Mouse (Mus musculus): ENCODE results near the gene Stambpl1. TPM values are rescaled to one million over a fixed set of nuclear protein-coding genes. Genes with fewer than 3 reads are reported as not detected.
A peak's percentile ranks its signal among the peaks of the same experiment; 100 is the strongest.

Stambpl1 gene
- polyA plus RNA-seq, 1 experiment from 2014 or later = 6.9 TPM

- H3K27ac ChIP-seq (ENCODE audit: poor library complexity, severe bottlenecking) = no peak overlapping the region
- no peak overlapping the region for H3K4me3 ChIP-seq
- no peak overlapping the region for H3K4me2 ChIP-seq
- H3K36me3 ChIP-seq = no peaks in the 10 kb centered on the region
- H3K9ac ChIP-seq = no peak overlapping the region
- 0 out of 2 replicates have a peak, but pooled peaks cover 3% of the 10 kb centered on the region for H3K4me1 ChIP-seq (replicated peaks)
- ATAC-seq (ENCODE audit: insufficient number of reproducible peaks, low FRiP score) = no peak
- WGBS = 30% methylated on average over 3 of the region's 3 CpGs
- no peaks in the 10 kb centered on the region for H3K27me3 ChIP-seq (replicated peaks)
- H3K9me3 ChIP-seq (replicated peaks) = no peaks in the 10 kb centered on the region
Observed at GRCm38 (mm10) chr19:34174004-34174403, 18.0 kb upstream of the Stambpl1 start.

- no peaks in the 10 kb centered on the region for H3K27me3 ChIP-seq (replicated peaks)
- no peaks in the 10 kb centered on the region for H3K9me3 ChIP-seq (replicated peaks)
- H3K9ac ChIP-seq = no peak overlapping the region
- no peak overlapping the region for H3K4me2 ChIP-seq
- ATAC-seq (ENCODE audit: insufficient number of reproducible peaks, low FRiP score) = no peak
- H3K36me3 ChIP-seq = no peaks in the 10 kb centered on the region
- 76% methylated on average over 4 of the region's 4 CpGs for WGBS
- H3K4me1 ChIP-seq (replicated peaks) = 0 out of 2 replicates have a peak, but pooled peaks cover 2% of the 10 kb centered on the region
- H3K27ac ChIP-seq (ENCODE audit: poor library complexity, severe bottlenecking) = no peak overlapping the region
- no peak overlapping the region for H3K4me3 ChIP-seq
Observed at GRCm38 (mm10) chr19:34179136-34179535, 12.9 kb upstream of the Stambpl1 start.

GRCm38 (mm10) chr19:34180316-34180715, 11.7 kb upstream of the Stambpl1 start:
- no peak overlapping the region for H3K9ac ChIP-seq
- no peak for ATAC-seq (ENCODE audit: insufficient number of reproducible peaks, low FRiP score)
- H3K9me3 ChIP-seq (replicated peaks) = no peaks in the 10 kb centered on the region
- H3K4me1 ChIP-seq (replicated peaks) = no peaks in the 10 kb centered on the region
- no peak overlapping the region for H3K4me3 ChIP-seq
- no peak overlapping the region for H3K4me2 ChIP-seq
- 64% methylated on average over 2 of the region's 2 CpGs for WGBS
- H3K36me3 ChIP-seq = no peaks in the 10 kb centered on the region
- no peak overlapping the region for H3K27ac ChIP-seq (ENCODE audit: poor library complexity, severe bottlenecking)
- H3K27me3 ChIP-seq (replicated peaks) = no peaks in the 10 kb centered on the region

- ATAC-seq (ENCODE audit: insufficient number of reproducible peaks, low FRiP score) = no peak
- Histone ChIP-seq H3K27me3 (replicated peaks) (no peaks in the 10 kb centered on the region), H3K4me2 (no peak overlapping the region), H3K9ac (no peak overlapping the region), H3K9me3 (replicated peaks) (no peaks in the 10 kb centered on the region), H3K4me1 (replicated peaks) (no peaks in the 10 kb centered on the region), H3K36me3 (no peaks in the 10 kb centered on the region), H3K4me3 (no peak overlapping the region), H3K27ac (ENCODE audit: poor library complexity, severe bottlenecking) (no peak overlapping the region)
- 78% methylated on average over 3 of the region's 3 CpGs for WGBS
Observed at GRCm38 (mm10) chr19:34181234-34181633, 10.8 kb upstream of the Stambpl1 start.

- ATAC-seq (ENCODE audit: insufficient number of reproducible peaks, low FRiP score) = no peak
- no peaks in the 10 kb centered on the region for H3K4me1 ChIP-seq (replicated peaks)
- no peak overlapping the region for H3K4me2 ChIP-seq
- 67% methylated on average over 5 of the region's 5 CpGs for WGBS
- H3K27ac ChIP-seq (ENCODE audit: poor library complexity, severe bottlenecking) = no peak overlapping the region
- no peaks in the 10 kb centered on the region for H3K9me3 ChIP-seq (replicated peaks)
- no peaks in the 10 kb centered on the region for H3K36me3 ChIP-seq
- H3K9ac ChIP-seq = no peak overlapping the region
- H3K4me3 ChIP-seq = no peak overlapping the region
- H3K27me3 ChIP-seq (replicated peaks) = no peaks in the 10 kb centered on the region
Observed at GRCm38 (mm10) chr19:34182490-34182889, 9.5 kb upstream of the Stambpl1 start.

- no peak for ATAC-seq (ENCODE audit: insufficient number of reproducible peaks, low FRiP score)
- H3K4me3 ChIP-seq = no peak overlapping the region
- H3K4me1 ChIP-seq (replicated peaks) = no peaks in the 10 kb centered on the region
- no peak overlapping the region for H3K9ac ChIP-seq
- H3K9me3 ChIP-seq (replicated peaks) = no peaks in the 10 kb centered on the region
- H3K27me3 ChIP-seq (replicated peaks) = no peaks in the 10 kb centered on the region
- no peak overlapping the region for H3K4me2 ChIP-seq
- no peaks in the 10 kb centered on the region for H3K36me3 ChIP-seq
- WGBS = 86% methylated on average over 4 of the region's 4 CpGs
- H3K27ac ChIP-seq (ENCODE audit: poor library complexity, severe bottlenecking) = no peak overlapping the region
Observed at GRCm38 (mm10) chr19:34186845-34187244, 5.2 kb upstream of the Stambpl1 start.

- ATAC-seq (ENCODE audit: insufficient number of reproducible peaks, low FRiP score) = no peak
- no peaks in the 10 kb centered on the region for H3K4me1 ChIP-seq (replicated peaks)
- peak overlapping the region; percentile 91 for H3K4me2 ChIP-seq
- H3K9ac ChIP-seq = peak overlapping the region; percentile 67
- H3K4me3 ChIP-seq = peak overlapping the region; percentile 73
- no peaks in the 10 kb centered on the region for H3K36me3 ChIP-seq
- 29% methylated on average over 10 of the region's 10 CpGs for WGBS
- no peaks in the 10 kb centered on the region for H3K9me3 ChIP-seq (replicated peaks)
- no peak overlapping the region for H3K27ac ChIP-seq (ENCODE audit: poor library complexity, severe bottlenecking)
- H3K27me3 ChIP-seq (replicated peaks) = no peaks in the 10 kb centered on the region
Observed at GRCm38 (mm10) chr19:34191645-34192007, 403 bp upstream of the Stambpl1 start.

- Histone ChIP-seq H3K27ac (ENCODE audit: poor library complexity, severe bottlenecking) (no peak overlapping the region), H3K36me3 (no peaks in the 10 kb centered on the region), H3K27me3 (replicated peaks) (no peaks in the 10 kb centered on the region), H3K4me2 (peak overlapping the region; percentile 91), H3K9me3 (replicated peaks) (no peaks in the 10 kb centered on the region), H3K9ac (peak overlapping the region; percentile 45; the same call in 1 of the 2 replicates), H3K4me1 (replicated peaks) (no peaks in the 10 kb centered on the region), H3K4me3 (peak overlapping the region; percentile 73)
- ATAC-seq (ENCODE audit: insufficient number of reproducible peaks, low FRiP score) = no peak
- WGBS = 11% methylated on average over 9 of the region's 9 CpGs
Observed at GRCm38 (mm10) chr19:34193149-34193548, 1.1 kb downstream of the Stambpl1 start.

GRCm38 (mm10) chr19:34193683-34194082, 1.7 kb downstream of the Stambpl1 start:
- Histone ChIP-seq H3K27me3 (replicated peaks) (no peaks in the 10 kb centered on the region), H3K9me3 (replicated peaks) (no peaks in the 10 kb centered on the region), H3K4me2 (peak overlapping the region; percentile 91), H3K4me1 (replicated peaks) (no peaks in the 10 kb centered on the region), H3K36me3 (no peaks in the 10 kb centered on the region), H3K9ac (no peak overlapping the region), H3K27ac (ENCODE audit: poor library complexity, severe bottlenecking) (no peak overlapping the region), H3K4me3 (peak overlapping the region; percentile 73; the same call in 1 of the 2 replicates)
- no peak for ATAC-seq (ENCODE audit: insufficient number of reproducible peaks, low FRiP score)
- WGBS = 64% methylated on average over 9 of the region's 9 CpGs

GRCm38 (mm10) chr19:34194132-34194745, 2.2 kb downstream of the Stambpl1 start:
- Histone ChIP-seq H3K9me3 (replicated peaks) (no peaks in the 10 kb centered on the region), H3K4me3 (no peak overlapping the region), H3K27ac (ENCODE audit: poor library complexity, severe bottlenecking) (no peak overlapping the region), H3K4me2 (no peak overlapping the region), H3K4me1 (replicated peaks) (no peaks in the 10 kb centered on the region), H3K36me3 (no peaks in the 10 kb centered on the region), H3K27me3 (replicated peaks) (no peaks in the 10 kb centered on the region), H3K9ac (no peak overlapping the region)
- WGBS = 88% methylated on average over 6 of the region's 6 CpGs
- ATAC-seq (ENCODE audit: insufficient number of reproducible peaks, low FRiP score) = no peak

- H3K4me2 ChIP-seq = no peak overlapping the region
- ATAC-seq (ENCODE audit: insufficient number of reproducible peaks, low FRiP score) = no peak
- no peaks in the 10 kb centered on the region for H3K9me3 ChIP-seq (replicated peaks)
- H3K4me3 ChIP-seq = no peak overlapping the region
- no peaks in the 10 kb centered on the region for H3K36me3 ChIP-seq
- WGBS = 78% methylated on average over 2 of the region's 2 CpGs
- H3K27me3 ChIP-seq (replicated peaks) = no peaks in the 10 kb centered on the region
- H3K4me1 ChIP-seq (replicated peaks) = no peaks in the 10 kb centered on the region
- no peak overlapping the region for H3K27ac ChIP-seq (ENCODE audit: poor library complexity, severe bottlenecking)
- H3K9ac ChIP-seq = no peak overlapping the region
Observed at GRCm38 (mm10) chr19:34195031-34195430, 3.0 kb downstream of the Stambpl1 start.

GRCm38 (mm10) chr19:34198066-34198465, 6.0 kb downstream of the Stambpl1 start:
- no peaks in the 10 kb centered on the region for H3K27me3 ChIP-seq (replicated peaks)
- H3K36me3 ChIP-seq = no peaks in the 10 kb centered on the region
- no peaks in the 10 kb centered on the region for H3K4me1 ChIP-seq (replicated peaks)
- H3K9ac ChIP-seq = no peak overlapping the region
- no peak overlapping the region for H3K4me3 ChIP-seq
- no peak overlapping the region for H3K4me2 ChIP-seq
- WGBS = 90% methylated on average over 1 of the region's 1 CpGs
- no peaks in the 10 kb centered on the region for H3K9me3 ChIP-seq (replicated peaks)
- H3K27ac ChIP-seq (ENCODE audit: poor library complexity, severe bottlenecking) = no peak overlapping the region
- ATAC-seq (ENCODE audit: insufficient number of reproducible peaks, low FRiP score) = no peak
